Mouse (Mus musculus) colon, adult 2 months (tissue): ENCODE results near the gene Crip1. TPM values are rescaled to one million over a fixed set of nuclear protein-coding genes. Genes with fewer than 3 reads are reported as not detected.

Experiments
- polyA plus RNA-seq: library from polyadenylated mRNA; depleted of rRNA; stranded (reverse); fragments of >200 nt; gene quantifications from 2 replicates; pipeline ENCODE4 v1.2.3, GENCODE M21; 2012; rRNA removed

Gene Crip1
- polyA plus RNA-seq: 2,942 and 3,172 TPM in 2 replicates

GRCm38 (mm10) chr12:113146112-113147057, at the start of gene Crip1:
TSS of gene Crip1 (plus strand) at chr12:113146316.

GRCm38 (mm10) chr12:113097749-113098281, 48.3 kb upstream of the Crip1 start, which contains the start of gene Mta1:
TSS of gene Mta1 (plus strand) at chr12:113098278.

DNA sequence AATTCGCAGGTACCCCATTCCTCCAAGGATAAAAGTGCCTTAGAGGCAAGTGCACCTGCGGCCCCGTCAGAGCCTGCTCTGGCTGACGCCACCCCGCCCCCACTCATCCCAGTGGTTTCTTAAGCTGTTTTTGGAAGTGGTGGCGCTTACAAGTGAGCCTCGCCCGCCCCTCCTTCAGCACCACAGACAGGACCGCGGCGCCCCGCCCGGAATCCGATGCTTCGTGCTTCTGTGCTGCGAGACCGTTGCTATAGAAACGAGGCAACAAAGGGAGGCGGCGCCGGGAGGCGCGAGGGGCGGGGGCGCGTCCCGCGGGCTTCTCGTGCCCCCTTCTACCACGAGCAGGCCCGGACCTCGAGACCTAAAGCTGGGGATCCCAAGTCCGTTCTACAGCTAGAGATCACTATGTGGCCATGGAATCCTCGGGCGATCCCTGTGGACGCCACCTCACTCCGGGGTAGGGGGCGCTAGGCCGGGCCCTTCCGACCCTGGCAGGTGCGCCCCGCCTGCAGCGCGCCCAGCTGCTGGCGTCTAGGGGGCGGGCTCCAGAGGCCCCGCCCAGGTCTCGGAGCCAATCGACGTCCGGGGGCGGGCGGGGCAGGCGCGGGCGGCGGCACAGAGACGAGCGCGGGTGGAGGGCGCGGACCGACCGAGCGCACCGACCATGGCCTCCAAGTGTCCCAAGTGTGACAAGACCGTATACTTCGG, 6.1 kb upstream of the Crip1 start, which contains the start of gene Crip2:
Gene Crip2, plus strand, starts transcription at position 329 of the 708 bp plus-strand sequence.

DNA sequence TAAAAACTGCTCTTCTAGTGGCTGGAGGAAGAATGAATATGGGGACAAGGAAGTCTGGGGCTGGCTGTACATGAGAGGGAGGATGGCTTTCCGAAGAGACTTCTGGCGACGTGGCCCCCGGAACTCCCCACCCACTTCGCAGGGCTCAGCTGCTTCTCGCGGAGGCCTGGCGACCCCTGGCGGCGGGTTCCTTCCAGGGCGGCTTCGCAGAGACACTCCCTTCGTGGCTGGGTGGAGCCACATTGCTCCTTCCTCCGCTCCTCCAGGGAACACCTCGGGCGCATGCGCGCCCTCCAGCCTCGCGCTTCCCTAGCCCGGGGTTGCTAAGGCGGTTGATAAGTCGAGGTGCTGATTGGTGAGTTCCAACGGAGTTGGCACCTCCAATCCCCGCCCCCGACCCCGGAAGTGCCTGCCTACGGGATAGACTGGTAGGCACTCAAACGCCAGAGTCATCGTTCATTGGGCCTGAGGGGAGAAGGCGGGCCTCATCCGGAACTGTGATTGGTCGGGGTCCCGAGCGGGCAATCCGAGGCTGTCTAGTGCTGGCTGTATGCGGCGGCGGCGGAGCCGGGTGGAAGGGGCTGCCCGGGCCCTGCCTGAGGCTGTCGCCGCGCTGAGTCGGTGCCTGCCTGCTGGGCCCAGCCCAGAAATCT, 9.9 kb downstream of the Crip1 start, which contains the start of gene Tedc1:
Gene Tedc1, plus strand, starts transcription at position 535 of the 653 bp plus-strand sequence.

DNA sequence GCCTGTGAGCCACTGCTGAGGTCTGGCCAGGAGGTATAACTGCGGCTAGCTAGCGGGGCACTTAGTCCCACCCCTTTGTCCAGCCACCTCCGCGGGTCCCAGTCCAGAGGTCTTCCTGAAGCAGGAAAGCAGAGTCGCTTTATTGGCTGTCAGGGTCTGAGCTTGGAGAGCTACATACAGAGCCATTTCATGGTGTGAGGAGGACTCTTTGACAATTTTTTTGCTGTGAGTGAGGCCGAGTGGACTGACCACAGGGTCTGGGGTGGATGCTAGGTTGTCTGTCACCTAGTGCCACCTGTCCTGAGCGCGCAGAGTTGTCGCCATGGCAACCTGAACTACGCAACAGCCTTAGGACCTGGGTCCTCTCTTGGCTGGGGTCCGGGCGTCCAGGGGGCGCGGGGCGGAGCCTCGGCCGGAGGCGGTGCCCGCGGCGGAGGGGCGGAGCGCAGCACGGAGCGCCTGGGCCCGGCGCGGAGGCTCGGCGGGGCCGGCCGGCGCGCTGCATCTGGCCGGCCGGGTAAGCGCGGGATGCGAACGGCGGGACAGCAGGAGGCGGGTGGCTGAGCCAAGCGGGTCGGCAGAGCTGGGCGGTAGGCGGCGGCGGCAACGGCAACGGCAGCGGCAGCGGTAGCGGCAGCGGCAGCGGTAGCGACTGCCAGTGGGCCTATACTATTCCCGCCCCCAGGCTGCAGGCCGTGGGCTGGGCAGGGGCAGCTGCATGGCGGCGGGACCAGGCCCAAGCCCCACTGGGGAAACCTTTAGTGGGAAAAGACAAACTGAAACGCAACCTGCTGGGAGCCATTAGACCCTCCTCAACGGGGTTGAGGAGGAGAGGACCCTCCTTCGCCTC, 39.6 kb downstream of the Crip1 start, which contains the start of gene Tmem121:
Gene Tmem121, plus strand, starts transcription at position 489 of the 850 bp plus-strand sequence.

Other genes starting within 250 kb of the Crip1 start
- gene Jag2, start 216.5 kb upstream of the Crip1 start, polyA plus RNA-seq: 11.8 and 14.3 TPM in 2 replicates
- gene Nudt14, start 204.2 kb upstream of the Crip1 start, polyA plus RNA-seq: 62.1 and 75.8 TPM in 2 replicates
- gene Btbd6, start 169.8 kb upstream of the Crip1 start, polyA plus RNA-seq: 106 and 114 TPM in 2 replicates
- gene Brf1, start 145.6 kb upstream of the Crip1 start, polyA plus RNA-seq: 109 and 158 TPM in 2 replicates
- gene Pacs2, start 131.8 kb upstream of the Crip1 start, polyA plus RNA-seq: 39.5 and 41.1 TPM in 2 replicates
- gene Tex22, start 71.8 kb upstream of the Crip1 start, polyA plus RNA-seq: 0.16 and 0.33 TPM in 2 replicates
- gene Mta1, start 48.0 kb upstream of the Crip1 start, polyA plus RNA-seq: 50.8 and 74.8 TPM in 2 replicates
- 194 and 207 TPM in 2 replicates for gene Crip2, start 6.1 kb upstream of the Crip1 start, polyA plus RNA-seq
- 21.6 and 32.9 TPM in 2 replicates for gene Tedc1, start 10.1 kb downstream of the Crip1 start, polyA plus RNA-seq
- gene Tmem121, start 39.6 kb downstream of the Crip1 start, polyA plus RNA-seq: 2.1 and 2.7 TPM in 2 replicates